Mouse (Mus musculus) limb, embryonic 11.5 days (tissue): ENCODE data around the gene Celf2. TPM values are rescaled to one million over a fixed set of nuclear protein-coding genes. Genes with fewer than 3 reads are reported as not detected.

Source experiments
- ATAC-seq: fragments of 200-750 bp; cut with Nextera tagmentation; 2 replicates; pipeline ENCODE4 v1.8.0; 2017; ENCODE audit warnings: low read depth; ENCODE audit not compliant: insufficient number of reproducible peaks, low FRiP score, low TSS enrichment
- DNase-seq: peaks from one replicate; pipeline ENCODE4 v3.0.0-alpha.2; 2015; ENCODE audit warnings: low spot score
- H3K27ac ChIP-seq: fragments of 300-500 bp; sonication (generic); replicated peaks from 2 replicates; pipeline ENCODE4 v1.5.1; 2014; ENCODE audit warnings: low read depth, mild to moderate bottlenecking, low read length
- H3K27me3 ChIP-seq: fragments of 300-500 bp; sonication (generic); 2 replicates; pipeline ENCODE4 v1.6.1; 2014; ENCODE audit warnings: mild to moderate bottlenecking, low read length, mixed read lengths; ENCODE audit not compliant: control insufficient read depth, insufficient read depth
- H3K36me3 ChIP-seq: fragments of 300-500 bp; sonication (generic); 2 replicates; pipeline ENCODE4 v1.6.1; 2014; ENCODE audit warnings: mild to moderate bottlenecking, low read length, moderate library complexity, mixed read lengths; ENCODE audit not compliant: control insufficient read depth, insufficient read depth
- H3K4me1 ChIP-seq: fragments of 300-500 bp; sonication (generic); 2 replicates; pipeline ENCODE4 v1.6.1; 2014; ENCODE audit warnings: low read length, mixed read lengths; ENCODE audit not compliant: control insufficient read depth, insufficient read depth
- H3K4me2 ChIP-seq: fragments of 300-500 bp; sonication (generic); 2 replicates; pipeline ENCODE4 v1.6.1; 2014; ENCODE audit warnings: low read depth, mild to moderate bottlenecking, moderate library complexity; ENCODE audit not compliant: severe bottlenecking
- H3K4me3 ChIP-seq: fragments of 300-500 bp; sonication (generic); 2 replicates; pipeline ENCODE4 v1.5.1; 2014; ENCODE audit warnings: low read depth, low read length
- H3K9ac ChIP-seq: fragments of 300-500 bp; sonication (generic); 2 replicates; pipeline ENCODE4 v1.6.1; 2014; ENCODE audit warnings: mild to moderate bottlenecking, low read length
- H3K9me3 ChIP-seq: fragments of 300-500 bp; sonication (generic); 2 replicates; pipeline ENCODE4 v1.6.1; 2016; ENCODE audit warnings: low read length; ENCODE audit not compliant: control insufficient read depth
- WGBS: fragments of 180-500 bp; shearing (Covaris S2); extraction: QIAGEN DNeasy Blood & Tissue Kit; methylation state at CpG from one replicate; pipeline ENCODE4 v1.1.7; 2014; 5-methylcytosine and 5-hydroxymethylcytosine counted together
- polyA plus RNA-seq: library from polyadenylated mRNA; unstranded; fragments of >200 nt; fragmentation: Nextera tagmentation; extraction: Ambion mirVana; gene quantifications from 2 replicates; pipeline ENCODE4 v1.2.1, GENCODE M21; 2014

Celf2 gene
- polyA plus RNA-seq, 1 experiment from 2014 or later = 24.1 TPM

- H3K9me3 ChIP-seq = no peaks in the 10 kb centered on the region
- no peak overlapping the region for H3K4me3 ChIP-seq
- no peak overlapping the region for H3K4me2 ChIP-seq
- ATAC-seq (no peak), DNase-seq (no peak)
- WGBS = 64% methylated on average over 8 of the region's 8 CpGs
- no peak overlapping the region for H3K27ac ChIP-seq
- no peak overlapping the region for H3K9ac ChIP-seq
- H3K36me3 ChIP-seq = no peaks in the 10 kb centered on the region
- no peaks in the 10 kb centered on the region for H3K27me3 ChIP-seq
- H3K4me1 ChIP-seq = peaks cover 3% of the 10 kb centered on the region; the same call in 1 of the 2 replicates
Measured at GRCm38 (mm10) chr2:7530461-7531184, 21.3 kb upstream of the Celf2 start.

- DNase-seq (no peak), ATAC-seq (no peak)
- H3K4me3 ChIP-seq = no peak overlapping the region
- no peaks in the 10 kb centered on the region for H3K27me3 ChIP-seq
- H3K9ac ChIP-seq = no peak overlapping the region
- no peak overlapping the region for H3K4me2 ChIP-seq
- no peaks in the 10 kb centered on the region for H3K36me3 ChIP-seq
- 81% methylated on average over 5 of the region's 5 CpGs for WGBS
- no peak overlapping the region for H3K27ac ChIP-seq
- H3K4me1 ChIP-seq = peaks cover 3% of the 10 kb centered on the region; the same call in 1 of the 2 replicates
- H3K9me3 ChIP-seq = no peaks in the 10 kb centered on the region
Measured at GRCm38 (mm10) chr2:7529637-7530036, 20.3 kb upstream of the Celf2 start.

- no peak for DNase-seq
- no peaks in the 10 kb centered on the region for H3K27me3 ChIP-seq
- H3K36me3 ChIP-seq = no peaks in the 10 kb centered on the region
- no peak overlapping the region for H3K4me3 ChIP-seq
- H3K4me1 ChIP-seq = peaks cover 3% of the 10 kb centered on the region; the same call in 1 of the 2 replicates
- H3K4me2 ChIP-seq = no peak overlapping the region
- WGBS = 89% methylated on average over 6 of the region's 6 CpGs
- no peaks in the 10 kb centered on the region for H3K9me3 ChIP-seq
- no peak overlapping the region for H3K9ac ChIP-seq
- no peak overlapping the region for H3K27ac ChIP-seq
- ATAC-seq = no peak
Measured at GRCm38 (mm10) chr2:7526696-7527095, 17.3 kb upstream of the Celf2 start.

- Histone ChIP-seq H3K4me2 (no peak overlapping the region), H3K4me3 (no peak overlapping the region), H3K9ac (no peak overlapping the region), H3K4me1 (no peaks in the 10 kb centered on the region), H3K27me3 (no peaks in the 10 kb centered on the region), H3K9me3 (no peaks in the 10 kb centered on the region), H3K27ac (no peak overlapping the region), H3K36me3 (no peaks in the 10 kb centered on the region)
- DNase-seq (no peak), ATAC-seq (no peak)
- 83% methylated on average over 1 of the region's 1 CpGs for WGBS
Measured at GRCm38 (mm10) chr2:7519473-7519872, 10.1 kb upstream of the Celf2 start.

- H3K4me1 ChIP-seq = no peaks in the 10 kb centered on the region
- no peak overlapping the region for H3K27ac ChIP-seq
- no peak overlapping the region for H3K4me2 ChIP-seq
- H3K27me3 ChIP-seq = no peaks in the 10 kb centered on the region
- H3K4me3 ChIP-seq = no peak overlapping the region
- no peaks in the 10 kb centered on the region for H3K9me3 ChIP-seq
- no peak overlapping the region for H3K9ac ChIP-seq
- ATAC-seq (no peak), DNase-seq (no peak)
- H3K36me3 ChIP-seq = no peaks in the 10 kb centered on the region
Measured at GRCm38 (mm10) chr2:7493420-7493819, 15.9 kb downstream of the Celf2 start.

GRCm38 (mm10) chr2:7484974-7485373, 24.4 kb downstream of the Celf2 start:
- WGBS = 79% methylated on average over 2 of the region's 2 CpGs
- no peak for DNase-seq
- no peak for ATAC-seq
- Histone ChIP-seq H3K27ac (no peak overlapping the region), H3K27me3 (no peaks in the 10 kb centered on the region), H3K9me3 (no peaks in the 10 kb centered on the region), H3K4me3 (no peak overlapping the region), H3K36me3 (no peaks in the 10 kb centered on the region), H3K4me1 (no peaks in the 10 kb centered on the region), H3K9ac (no peak overlapping the region), H3K4me2 (no peak overlapping the region)

- no peak overlapping the region for H3K27ac ChIP-seq
- 82% methylated on average over 4 of the region's 4 CpGs for WGBS
- no peaks in the 10 kb centered on the region for H3K9me3 ChIP-seq
- H3K9ac ChIP-seq = no peak overlapping the region
- no peak overlapping the region for H3K4me3 ChIP-seq
- H3K27me3 ChIP-seq = no peaks in the 10 kb centered on the region
- no peak overlapping the region for H3K4me2 ChIP-seq
- ATAC-seq = no peak
- H3K36me3 ChIP-seq = no peaks in the 10 kb centered on the region
- no peak for DNase-seq
- H3K4me1 ChIP-seq = no peaks in the 10 kb centered on the region
Measured at GRCm38 (mm10) chr2:7482062-7482461, 27.3 kb downstream of the Celf2 start.

- H3K4me1 ChIP-seq = no peaks in the 10 kb centered on the region
- 77% methylated on average over 5 of the region's 5 CpGs for WGBS
- no peaks in the 10 kb centered on the region for H3K9me3 ChIP-seq
- no peak for ATAC-seq
- H3K27ac ChIP-seq = no peak overlapping the region
- no peak overlapping the region for H3K4me2 ChIP-seq
- H3K9ac ChIP-seq = no peak overlapping the region
- no peaks in the 10 kb centered on the region for H3K36me3 ChIP-seq
- H3K4me3 ChIP-seq = no peak overlapping the region
- no peak for DNase-seq
- H3K27me3 ChIP-seq = no peaks in the 10 kb centered on the region
Measured at GRCm38 (mm10) chr2:7460329-7461056, 48.9 kb downstream of the Celf2 start.
